Mouse (Mus musculus): ENCODE data around the gene Cblc. TPM values are rescaled to one million over a fixed set of nuclear protein-coding genes. Genes with fewer than 3 reads are reported as not detected.
A peak's percentile ranks its signal among the peaks of the same experiment; 100 is the strongest.
"Not testable (repeated sequence)": the region's sequence is repeated elsewhere in the genome, so short reads cannot be mapped to it uniquely, and the experiment has no call there.

Gene Cblc
- polyA plus RNA-seq, 1 experiment from 2014 or later: 8.3 TPM

GRCm38 (mm10) chr7:19792701-19793630 lies 3.6 kb downstream of the Cblc start:
- H3K4me1 ChIP-seq: peaks cover 16% of the 10 kb centered on the region
- H3K9ac ChIP-seq: no peak overlapping the region
- peaks cover 25% of the 10 kb centered on the region for H3K27me3 ChIP-seq
- WGBS: 86% methylated on average over 19 of the region's 19 CpGs
- no peaks in the 10 kb centered on the region for H3K9me3 ChIP-seq (replicated peaks)
- H3K4me3 ChIP-seq (replicated peaks): no peak overlapping the region
- no peak for ATAC-seq (replicated peaks; ENCODE audit: low FRiP score)
- H3K27ac ChIP-seq: no peak overlapping the region
- H3K36me3 ChIP-seq: no peaks in the 10 kb centered on the region
- H3K4me2 ChIP-seq: no peak overlapping the region

GRCm38 (mm10) chr7:19791504-19791903 lies 5.1 kb downstream of the Cblc start:
- H3K4me2 ChIP-seq; H3K4me3 ChIP-seq (replicated peaks); ATAC-seq (replicated peaks; ENCODE audit: low FRiP score); H3K9me3 ChIP-seq (replicated peaks); H3K9ac ChIP-seq; H3K27ac ChIP-seq; H3K36me3 ChIP-seq; H3K4me1 ChIP-seq: not testable (repeated sequence)
- 91% methylated on average over 2 of the region's 2 CpGs for WGBS
- peaks cover 17% of the 10 kb centered on the region for H3K27me3 ChIP-seq

- peak overlapping the region; percentile 38 for H3K4me3 ChIP-seq (replicated peaks)
- peak; percentile 62 for ATAC-seq (replicated peaks; ENCODE audit: low FRiP score)
- H3K4me1 ChIP-seq: peaks cover 11% of the 10 kb centered on the region; the same call in 1 of the 2 replicates
- WGBS: 2% methylated on average over 19 of the region's 19 CpGs
- H3K4me2 ChIP-seq: peak overlapping the region; percentile 72
- peak overlapping the region; percentile 40 for H3K9ac ChIP-seq
- H3K27me3 ChIP-seq: 0 out of 2 replicates have a peak, but pooled peaks cover 4% of the 10 kb centered on the region
- H3K9me3 ChIP-seq (replicated peaks): no peaks in the 10 kb centered on the region
- H3K27ac ChIP-seq: peak overlapping the region; percentile 41; the same call in 1 of the 2 replicates
- no peaks in the 10 kb centered on the region for H3K36me3 ChIP-seq
Measured at GRCm38 (mm10) chr7:19789904-19790347, 6.7 kb downstream of the Cblc start.

- Histone ChIP-seq H3K9ac (no peak overlapping the region), H3K4me2 (no peak overlapping the region), H3K4me1 (peaks cover 11% of the 10 kb centered on the region; the same call in 1 of the 2 replicates), H3K4me3 (replicated peaks) (no peak overlapping the region), H3K9me3 (replicated peaks) (no peaks in the 10 kb centered on the region), H3K36me3 (no peaks in the 10 kb centered on the region), H3K27ac (no peak overlapping the region), H3K27me3 (0 out of 2 replicates have a peak, but pooled peaks cover 2% of the 10 kb centered on the region)
- WGBS: 39% methylated on average over 12 of the region's 12 CpGs
- no peak for ATAC-seq (replicated peaks; ENCODE audit: low FRiP score)
Measured at GRCm38 (mm10) chr7:19785874-19786458, 10.6 kb downstream of the Cblc start.

GRCm38 (mm10) chr7:19784764-19785535 lies 11.7 kb downstream of the Cblc start:
- no peak overlapping the region for H3K27ac ChIP-seq
- H3K36me3 ChIP-seq: 0 out of 2 replicates have a peak, but pooled peaks cover 2% of the 10 kb centered on the region
- peaks cover 10% of the 10 kb centered on the region; the same call in 1 of the 2 replicates for H3K4me1 ChIP-seq
- H3K9ac ChIP-seq: no peak overlapping the region
- peak; percentile 24; the same call in 1 of the 2 replicates for ATAC-seq (replicated peaks; ENCODE audit: low FRiP score)
- H3K9me3 ChIP-seq (replicated peaks): no peaks in the 10 kb centered on the region
- no peaks in the 10 kb centered on the region for H3K27me3 ChIP-seq
- H3K4me3 ChIP-seq (replicated peaks): no peak overlapping the region
- WGBS: 31% methylated on average over 11 of the region's 11 CpGs
- no peak overlapping the region for H3K4me2 ChIP-seq

- Histone ChIP-seq H3K27me3 (no peaks in the 10 kb centered on the region), H3K9me3 (replicated peaks) (no peaks in the 10 kb centered on the region), H3K27ac (no peak overlapping the region), H3K36me3 (0 out of 2 replicates have a peak, but pooled peaks cover 9% of the 10 kb centered on the region), H3K4me1 (peaks cover 6% of the 10 kb centered on the region; the same call in 1 of the 2 replicates), H3K4me3 (replicated peaks) (no peak overlapping the region), H3K9ac (no peak overlapping the region), H3K4me2 (no peak overlapping the region)
- 82% methylated on average over 8 of the region's 8 CpGs for WGBS
- no peak for ATAC-seq (replicated peaks; ENCODE audit: low FRiP score)
Measured at GRCm38 (mm10) chr7:19783630-19784029, 13.0 kb downstream of the Cblc start.

GRCm38 (mm10) chr7:19782645-19783044 lies 14.0 kb downstream of the Cblc start:
- Histone ChIP-seq H3K27ac (no peak overlapping the region), H3K9me3 (replicated peaks) (no peaks in the 10 kb centered on the region), H3K4me1 (peaks cover 6% of the 10 kb centered on the region; the same call in 1 of the 2 replicates), H3K27me3 (no peaks in the 10 kb centered on the region), H3K9ac (no peak overlapping the region), H3K4me3 (replicated peaks) (no peak overlapping the region), H3K4me2 (no peak overlapping the region), H3K36me3 (0 out of 2 replicates have a peak, but pooled peaks cover 9% of the 10 kb centered on the region)
- ATAC-seq (replicated peaks; ENCODE audit: low FRiP score): no peak
- WGBS: 95% methylated on average over 4 of the region's 4 CpGs

- Histone ChIP-seq H3K4me2 (no peak overlapping the region), H3K9me3 (replicated peaks) (no peaks in the 10 kb centered on the region), H3K36me3 (0 out of 2 replicates have a peak, but pooled peaks cover 9% of the 10 kb centered on the region), H3K27me3 (no peaks in the 10 kb centered on the region), H3K4me3 (replicated peaks) (no peak overlapping the region), H3K4me1 (peaks cover 6% of the 10 kb centered on the region; the same call in 1 of the 2 replicates), H3K27ac (no peak overlapping the region), H3K9ac (no peak overlapping the region)
- ATAC-seq (replicated peaks; ENCODE audit: low FRiP score): no peak
- 92% methylated on average over 7 of the region's 7 CpGs for WGBS
Measured at GRCm38 (mm10) chr7:19781741-19782140, 14.9 kb downstream of the Cblc start.

GRCm38 (mm10) chr7:19779903-19780302 lies 16.7 kb downstream of the Cblc start:
- Histone ChIP-seq H3K4me1 (no peaks in the 10 kb centered on the region), H3K36me3 (0 out of 2 replicates have a peak, but pooled peaks cover 9% of the 10 kb centered on the region), H3K27ac (no peak overlapping the region), H3K4me2 (no peak overlapping the region), H3K9ac (no peak overlapping the region), H3K9me3 (replicated peaks) (no peaks in the 10 kb centered on the region), H3K27me3 (no peaks in the 10 kb centered on the region), H3K4me3 (replicated peaks) (no peak overlapping the region)
- WGBS: 84% methylated on average over 4 of the region's 4 CpGs
- ATAC-seq (replicated peaks; ENCODE audit: low FRiP score): no peak

- Histone ChIP-seq H3K4me1 (no peaks in the 10 kb centered on the region), H3K27me3 (no peaks in the 10 kb centered on the region), H3K9me3 (replicated peaks) (no peaks in the 10 kb centered on the region), H3K4me3 (replicated peaks) (no peak overlapping the region), H3K9ac (no peak overlapping the region), H3K27ac (no peak overlapping the region), H3K36me3 (0 out of 2 replicates have a peak, but pooled peaks cover 9% of the 10 kb centered on the region), H3K4me2 (no peak overlapping the region)
- no peak for ATAC-seq (replicated peaks; ENCODE audit: low FRiP score)
- 84% methylated on average over 8 of the region's 8 CpGs for WGBS
Measured at GRCm38 (mm10) chr7:19778645-19779044, 18.0 kb downstream of the Cblc start.

GRCm38 (mm10) chr7:19777049-19777723 lies 19.4 kb downstream of the Cblc start:
- 88% methylated on average over 11 of the region's 11 CpGs for WGBS
- Histone ChIP-seq H3K27me3 (no peaks in the 10 kb centered on the region), H3K4me1 (peaks cover 6% of the 10 kb centered on the region), H3K9me3 (replicated peaks) (no peaks in the 10 kb centered on the region), H3K4me2 (no peak overlapping the region), H3K9ac (no peak overlapping the region), H3K27ac (no peak overlapping the region), H3K36me3 (0 out of 2 replicates have a peak, but pooled peaks cover 9% of the 10 kb centered on the region), H3K4me3 (replicated peaks) (no peak overlapping the region)
- no peak for ATAC-seq (replicated peaks; ENCODE audit: low FRiP score)
